Mouse (Mus musculus) heart, postnatal 0 days (tissue): ENCODE measurements around the gene Gm10100.

ENCODE experiments used
- CTCF ChIP-seq: IDR thresholded peaks from 2 replicates; pipeline ENCODE4 v1.5.1; 2016; ENCODE audit warnings: antibody characterized with exemption, control low read depth, low read depth
- EP300 ChIP-seq: IDR thresholded peaks from 2 replicates; pipeline ENCODE4 v1.6.1; 2016; ENCODE audit warnings: antibody characterized with exemption, low read depth

DNA sequence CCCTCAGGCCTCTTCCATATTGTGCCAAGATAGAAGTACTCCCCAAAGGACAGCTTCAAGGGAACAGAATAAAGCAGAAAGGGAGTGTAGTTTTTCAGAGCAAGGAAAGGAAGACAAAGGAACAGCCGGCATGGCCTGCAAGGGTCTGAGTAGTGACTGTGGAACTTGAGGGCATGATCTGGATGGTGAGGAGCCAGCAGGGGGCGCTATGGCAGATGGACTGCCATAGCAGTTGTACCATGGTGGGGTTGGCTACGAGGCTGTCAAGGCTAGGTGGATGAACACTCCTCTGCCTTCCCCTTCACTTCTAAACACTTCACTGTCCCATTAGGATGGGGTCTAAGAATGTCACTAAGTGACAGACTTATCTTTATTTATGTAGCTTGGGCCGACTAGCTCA, 3.0 kb downstream of the Gm10100 start:
- TF ChIP-seq CTCF, result no peak; the same call in 1 of the 2 replicates
- no peak for TF ChIP-seq EP300
